In genomic region chr19:32572191-32572590, GRCm38 (mm10) we compare ENCODE assay signal across 33 mouse cellular contexts.
"Had no signal": no experiment of that assay in that cellular context is flagged by ENCODE, and none has a peak within 500 bp of the region (broad histone marks: within the 10 kb centered on the region; RNA-seq: fewer than 3 reads in every experiment).

No protein-coding gene starts in this region.

- H3K4me1 ChIP-seq: hindbrain, embryonic 10.5 days; hindbrain, embryonic 12.5 days; hindbrain, embryonic 13.5 days; hindbrain, embryonic 15.5 days; kidney, embryonic 15.5 days had no signal

- H3K9me3 ChIP-seq: heart, embryonic 10.5 days; heart, embryonic 12.5 days; heart, embryonic 13.5 days; heart, embryonic 15.5 days; hindbrain, embryonic 10.5 days; hindbrain, embryonic 12.5 days; hindbrain, embryonic 13.5 days; hindbrain, embryonic 15.5 days; kidney, embryonic 15.5 days had no signal

- H3K9ac ChIP-seq: heart, embryonic 12.5 days; heart, embryonic 13.5 days; heart, embryonic 15.5 days; hindbrain, embryonic 12.5 days; hindbrain, embryonic 13.5 days; hindbrain, embryonic 14.5 days; hindbrain, embryonic 15.5 days; kidney, embryonic 15.5 days had no signal

- ATAC-seq: hindbrain, embryonic 16.5 days; hindbrain, postnatal 0 days; inflammation-experienced regulatory T-cells, adult 6 months had no signal

- H3K27me3 ChIP-seq: heart, embryonic 12.5 days; heart, embryonic 13.5 days; heart, embryonic 15.5 days; hindbrain, embryonic 12.5 days; hindbrain, embryonic 13.5 days; hindbrain, embryonic 15.5 days; kidney, embryonic 15.5 days had no signal

- DNase-seq: heart, adult 2 months; heart, postnatal 10 days; heart, postnatal 14 days; heart, postnatal 36 days; heart, postnatal 4 days; kidney, adult 11 months; kidney, adult 18-20 months; kidney, adult 2 months; kidney, adult 8-10 months; kidney, adult 9 months; kidney, postnatal 10 days; kidney, postnatal 14 days; kidney, postnatal 25 days; kidney, postnatal 36 days; kidney, postnatal 4 days; layer of hippocampus, adult 9-11 months; layer of hippocampus, postnatal 36 days had no signal

- H3K4me3 ChIP-seq: heart, adult 2 months; heart, embryonic 10.5 days; heart, embryonic 12.5 days; heart, embryonic 13.5 days; heart, embryonic 15.5 days; hindbrain, embryonic 10.5 days; hindbrain, embryonic 12.5 days; hindbrain, embryonic 13.5 days; hindbrain, embryonic 15.5 days; kidney, embryonic 15.5 days; layer of hippocampus, adult 2 months had no signal

- H3K27ac ChIP-seq: heart, adult 2 months; heart, embryonic 10.5 days; heart, embryonic 13.5 days; heart, embryonic 15.5 days; hindbrain, embryonic 10.5 days; hindbrain, embryonic 12.5 days; hindbrain, embryonic 13.5 days; hindbrain, embryonic 14.5 days; hindbrain, embryonic 15.5 days; hindbrain, postnatal 0 days; kidney, embryonic 15.5 days; kidney, postnatal 0 days; layer of hippocampus, adult 2 months had no signal

- H3K36me3 ChIP-seq: heart, embryonic 10.5 days; heart, embryonic 12.5 days; heart, embryonic 13.5 days; heart, embryonic 15.5 days; hindbrain, embryonic 10.5 days; hindbrain, embryonic 12.5 days; hindbrain, embryonic 13.5 days; hindbrain, embryonic 15.5 days; kidney, embryonic 15.5 days had no signal

- H3K4me2 ChIP-seq: heart, embryonic 11.5 days; heart, embryonic 12.5 days; heart, embryonic 13.5 days; heart, embryonic 15.5 days; hindbrain, embryonic 12.5 days; hindbrain, embryonic 13.5 days; hindbrain, embryonic 14.5 days; hindbrain, embryonic 15.5 days; kidney, embryonic 15.5 days had no signal
